Mouse (Mus musculus): ENCODE results near the gene 1500009L16Rik.

DNA sequence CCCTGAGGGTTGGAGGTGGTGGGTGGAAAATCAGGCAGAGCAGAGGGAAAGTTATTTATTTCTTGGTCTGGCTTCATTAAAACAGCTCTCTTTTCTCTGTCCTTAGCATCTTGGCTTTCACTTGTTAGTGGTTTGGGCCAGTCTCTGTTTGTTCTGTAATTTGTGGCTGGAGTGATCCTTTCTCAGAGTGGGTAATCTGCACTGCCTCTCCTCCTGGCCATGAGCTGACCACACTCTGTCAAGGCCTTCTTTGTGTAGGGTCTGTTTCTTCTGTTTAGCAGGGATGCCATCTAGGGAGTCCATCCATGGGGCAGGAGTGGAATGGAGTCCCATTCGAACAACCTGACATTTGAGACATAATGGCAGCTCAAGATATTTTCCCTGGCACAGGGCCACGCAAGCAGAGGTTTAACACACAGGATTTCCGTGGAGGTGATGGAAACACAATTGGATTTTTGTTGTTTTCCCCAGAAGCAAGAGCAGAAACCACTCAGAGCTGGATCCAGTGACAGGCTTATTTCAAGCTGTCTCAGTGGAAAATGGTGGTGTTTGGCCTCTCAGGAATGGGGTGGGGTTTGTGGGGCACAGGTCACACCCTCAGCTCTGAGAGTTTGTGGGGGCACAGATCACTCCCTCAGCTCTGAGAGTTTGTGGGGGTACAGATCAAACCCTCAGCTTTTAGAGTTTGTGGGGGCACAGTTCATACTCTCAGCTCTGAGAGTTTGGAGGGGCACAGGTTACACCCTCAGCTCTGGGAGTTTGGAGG is 63.1 kb downstream of the 1500009L16Rik start:
- no peak for TF ChIP-seq POLR2A (IDR thresholded peaks at IDR 0.05; ENCODE audit: control insufficient read depth, low read depth, low read length)
- no peak for TF ChIP-seq CTCF (IDR thresholded peaks at IDR 0.05; ENCODE audit: control insufficient read depth, insufficient read depth, insufficient replicate concordance, low read depth, low read length)

Measured in testis, adult 2 months (tissue).